Mouse (Mus musculus) heart, postnatal 0 days (tissue): Measurements from ENCODE around the gene Ctnnd1.

ENCODE experiments used
- CTCF ChIP-seq: IDR thresholded peaks from 2 replicates; pipeline ENCODE4 v1.5.1; 2016; ENCODE audit warnings: antibody characterized with exemption, control low read depth, low read depth
- EP300 ChIP-seq: IDR thresholded peaks from 2 replicates; pipeline ENCODE4 v1.6.1; 2016; ENCODE audit warnings: antibody characterized with exemption, low read depth

DNA sequence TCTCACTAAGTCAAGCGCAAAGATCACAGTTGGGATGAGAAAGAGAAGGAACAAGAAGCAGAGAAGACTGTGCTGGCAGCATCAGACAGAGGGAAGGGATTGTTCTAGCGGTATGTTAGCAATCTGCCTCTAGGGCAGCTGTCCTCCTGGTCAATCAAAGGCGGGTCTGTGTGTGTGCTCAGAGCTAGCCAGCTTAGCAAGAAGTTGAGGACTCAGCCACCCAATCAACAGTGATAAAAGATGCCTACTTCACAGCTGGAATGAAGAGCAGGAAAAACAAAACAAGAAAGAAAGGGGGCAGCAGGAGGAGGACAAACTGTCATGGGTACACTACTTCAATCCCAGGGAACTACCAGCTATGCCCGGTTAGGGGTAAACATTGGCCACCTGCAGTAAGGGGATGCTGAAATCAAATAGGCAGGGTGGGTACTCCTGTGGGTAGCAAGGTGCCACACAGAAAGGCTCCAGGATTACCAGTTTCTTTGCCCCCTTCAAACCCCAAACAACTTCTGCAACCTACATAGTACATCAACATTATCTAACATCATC lies 15.6 kb downstream of the Ctnnd1 start:
- TF ChIP-seq CTCF (no peak), EP300 (no peak)
